Mouse (Mus musculus) adrenal gland, postnatal 4 days (tissue): ENCODE results near the gene Sh3bp5l. TPM values are rescaled to one million over a fixed set of nuclear protein-coding genes. Genes with fewer than 3 reads are reported as not detected.

Source experiments
- DNase-seq, 2 experiments: peaks; one replicate each; pipeline ENCODE4 v3.0.0; 2021 to 2022; ENCODE audit warnings: low spot score in 2 of 2, mixed read lengths in 2 of 2
- total RNA-seq, 2 experiments: library from RNA; stranded (reverse); gene quantifications; 2 replicates each; pipeline ENCODE4 v1.2.3; 2021

Gene Sh3bp5l
- total RNA-seq, 2 experiments from 2014 or later = 47.4 to 54.1 TPM

- DNase-seq = no peak
Observed at GRCm38 (mm10) chr11:58377273-58377672, 46.7 kb downstream of the Sh3bp5l start.

- DNase-seq = no peak
Observed at GRCm38 (mm10) chr11:58377686-58378085, 47.2 kb downstream of the Sh3bp5l start.

GRCm38 (mm10) chr11:58378763-58379278 lies 48.3 kb downstream of the Sh3bp5l start, which contains the start of gene Lypd8:
Gene Lypd8 (plus strand): TSS chr11:58379043.
- DNase-seq = no peak

- DNase-seq = no peak
Observed at GRCm38 (mm10) chr11:58379516-58379915, 49.0 kb downstream of the Sh3bp5l start.

GRCm38 (mm10) chr11:58382471-58382870 lies 51.9 kb downstream of the Sh3bp5l start:
- DNase-seq = no peak

Other genes starting within 250 kb of the Sh3bp5l start
- gene Gm12248, start 237.6 kb upstream of the Sh3bp5l start, total RNA-seq = under 1 TPM; 0.20 TPM
- 10 to 100 TPM; 56.0 to 57.3 TPM for gene Cnot8, start 226.6 kb upstream of the Sh3bp5l start, total RNA-seq
- gene Gemin5, start 162.2 kb upstream of the Sh3bp5l start, total RNA-seq = 10 to 100 TPM; 19.9 to 26.3 TPM
- gene Mrpl22, start 159.1 kb upstream of the Sh3bp5l start, total RNA-seq = 10 to 100 TPM; 68.2 to 74.2 TPM
- gene Igtp, start 131.2 kb upstream of the Sh3bp5l start, total RNA-seq = 10 to 100 TPM in 1 of 2 experiments, 1 to 10 TPM in 1; 9.8 to 15.3 TPM
- 10 to 100 TPM; 10.7 to 14.4 TPM for gene Irgm2, start 131.1 kb upstream of the Sh3bp5l start, total RNA-seq
- gene 4930438A08Rik, start 55.9 kb upstream of the Sh3bp5l start, total RNA-seq = under 1 TPM; 0.28 to 0.85 TPM
- gene Zfp692, start 23.7 kb upstream of the Sh3bp5l start, total RNA-seq = 10 to 100 TPM; 13.4 to 15.0 TPM
- 10 to 100 TPM; 45.8 to 49.7 TPM for gene Zfp672, start 385 bp upstream of the Sh3bp5l start, total RNA-seq
- gene Lypd8, start 48.3 kb downstream of the Sh3bp5l start, total RNA-seq = not detected
- not detected for gene 1810065E05Rik, start 90.4 kb downstream of the Sh3bp5l start, total RNA-seq
- gene Gm12253, start 101.8 kb downstream of the Sh3bp5l start, total RNA-seq = not detected
- not detected for gene Lypd9, start 122.2 kb downstream of the Sh3bp5l start, total RNA-seq
- gene Olfr30, start 131.5 kb downstream of the Sh3bp5l start, total RNA-seq = not detected
- not detected for gene Olfr332, start 161.8 kb downstream of the Sh3bp5l start, total RNA-seq
- not detected for gene Olfr331, start 171.8 kb downstream of the Sh3bp5l start, total RNA-seq
- 1 to 10 TPM; 1.1 to 1.4 TPM for gene Olfr330, start 204.1 kb downstream of the Sh3bp5l start, total RNA-seq
- gene Olfr329-ps, start 215.7 kb downstream of the Sh3bp5l start, total RNA-seq = 1 to 10 TPM in 1 of 2 experiments, under 1 TPM in 1; 0.45 to 1.0 TPM
- under 1 TPM; 0.28 to 0.45 TPM for gene Olfr328, start 224.9 kb downstream of the Sh3bp5l start, total RNA-seq
- gene Olfr224, start 239.8 kb downstream of the Sh3bp5l start, total RNA-seq = not detected
- gene Olfr325, start 247.0 kb downstream of the Sh3bp5l start, total RNA-seq = not detected